Mouse (Mus musculus) heart, adult 2 months (tissue): ENCODE measurements at regions not wholly inside any gene's neighbourhood (a gene's known extent, or its start where the extent isn't known, plus 50 kb on each side); places are given as distances from the start of the nearest gene placed in this dataset.

Experiments
- CTCF ChIP-seq: fragments of 200-600 bp; IDR thresholded peaks from 2 replicates; pipeline ENCODE4 v1.8.1; 2022; ENCODE audit warnings: antibody characterized with exemption, mild to moderate bottlenecking, moderate library complexity
- EP300 ChIP-seq: fragments of 200-500 bp; IDR thresholded peaks from 2 replicates; pipeline ENCODE4 v1.6.1; 2011; ENCODE audit warnings: low read depth, low read length, control low read depth; ENCODE audit not compliant: insufficient read depth
- POLR2A ChIP-seq: fragments of 200-500 bp; IDR thresholded peaks from 2 replicates; pipeline ENCODE4 v1.6.1; 2011; ENCODE audit warnings: mild to moderate bottlenecking, low read depth, low read length, control low read depth; ENCODE audit not compliant: insufficient read depth

- no peak for TF ChIP-seq CTCF
- TF ChIP-seq EP300 = no peak
- TF ChIP-seq POLR2A = no peak
Observed at GRCm38 (mm10) chr14:61694796-61695195, 87.5 kb downstream of the Kcnrg start.
